Mouse (Mus musculus) heart, adult 2 months (tissue): ENCODE data around the gene Cnnm2. TPM values are rescaled to one million over a fixed set of nuclear protein-coding genes. Genes with fewer than 3 reads are reported as not detected.

ENCODE experiments used
- DNase-seq, 2 experiments: peaks; one replicate each; pipeline ENCODE4 v3.0.0; 2021
- H3K27ac ChIP-seq: fragments of 200-600 bp; 2 replicates; pipeline ENCODE4 v1.8.1; 2022
- H3K27me3 ChIP-seq: fragments of 200-500 bp; 2 replicates; pipeline ENCODE4 v1.6.1; 2012; ENCODE audit warnings: mild to moderate bottlenecking, low read length, inconsistent platforms, mixed read lengths; ENCODE audit not compliant: control insufficient read depth, insufficient read depth
- H3K36me3 ChIP-seq: fragments of 200-500 bp; 2 replicates; pipeline ENCODE4 v1.6.1; 2012; ENCODE audit warnings: low read length, inconsistent platforms; ENCODE audit not compliant: control insufficient read depth, insufficient read depth
- H3K4me1 ChIP-seq: fragments of 200-500 bp; 2 replicates; pipeline ENCODE4 v1.6.1; 2011; ENCODE audit warnings: low read length; ENCODE audit not compliant: control insufficient read depth, insufficient read depth
- H3K4me3 ChIP-seq: fragments of 200-600 bp; 2 replicates; pipeline ENCODE4 v1.8.1; 2022
- H3K79me2 ChIP-seq: fragments of 200-500 bp; replicated peaks from 2 replicates; pipeline ENCODE4 v1.6.1; 2012; ENCODE audit warnings: mild to moderate bottlenecking, inconsistent platforms, low read length, moderate library complexity, mixed read lengths; ENCODE audit not compliant: control insufficient read depth, insufficient read depth
- H3K9ac ChIP-seq: fragments of 200-500 bp; 2 replicates; pipeline ENCODE4 v1.6.1; 2012; ENCODE audit warnings: low read depth, mild to moderate bottlenecking, control low read depth, inconsistent platforms, low read length, mixed read lengths
- CTCF ChIP-seq: fragments of 200-600 bp; IDR thresholded peaks from 2 replicates; pipeline ENCODE4 v1.8.1; 2022; ENCODE audit warnings: antibody characterized with exemption, mild to moderate bottlenecking, moderate library complexity
- EP300 ChIP-seq: fragments of 200-500 bp; IDR thresholded peaks from 2 replicates; pipeline ENCODE4 v1.6.1; 2011; ENCODE audit warnings: low read depth, low read length, control low read depth; ENCODE audit not compliant: insufficient read depth
- POLR2A ChIP-seq: fragments of 200-500 bp; IDR thresholded peaks from 2 replicates; pipeline ENCODE4 v1.6.1; 2011; ENCODE audit warnings: mild to moderate bottlenecking, low read depth, low read length, control low read depth; ENCODE audit not compliant: insufficient read depth
- WGBS: fragments of 180-500 bp; shearing (Covaris S2); methylation state at CpG from one replicate; pipeline ENCODE4 v1.1.7; 2018; 5-methylcytosine and 5-hydroxymethylcytosine counted together
- intact Hi-C: fragments of 180-260 bp; cut with DNase I; formaldehyde crosslinking; loops from one replicate; pipeline ENCODE4 v1.15.1; 2025
- polyA plus RNA-seq: library from polyadenylated mRNA; depleted of rRNA; stranded (reverse); fragments of >200 nt; gene quantifications from 2 replicates; pipeline ENCODE4 v1.2.3, GENCODE M21; 2012
- total RNA-seq, 2 experiments: library from RNA; stranded (reverse); gene quantifications; 2 replicates each; pipeline ENCODE4 v1.2.3; 2021

Cnnm2 gene
- total and polyA plus RNA-seq, 3 experiments = 5.4 to 7.3 (median 6.7) TPM

DNA sequence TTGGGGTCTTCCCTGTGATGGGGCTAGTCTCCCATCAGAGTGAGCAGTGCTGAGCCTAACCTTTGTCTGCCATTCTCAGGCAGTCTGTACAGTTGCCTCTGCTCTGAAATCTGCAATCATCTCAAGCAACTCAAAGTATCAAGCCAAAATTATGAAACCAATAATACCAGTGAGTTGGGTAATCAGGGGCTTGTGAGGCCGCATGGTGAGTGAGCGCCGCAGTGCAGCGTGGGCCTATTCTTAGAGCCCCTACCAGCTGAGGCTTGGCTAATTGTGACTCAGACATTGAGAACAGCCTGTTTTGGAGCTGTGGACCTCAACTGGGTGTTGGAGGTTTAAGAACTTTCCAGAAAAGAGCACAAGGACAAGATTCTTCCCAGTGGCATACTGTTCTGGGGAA, 109.7 kb downstream of the Cnnm2 start:
- Histone ChIP-seq H3K4me3 (no peak overlapping the region), H3K36me3 (no peaks in the 10 kb centered on the region), H3K27ac (no peak overlapping the region), H3K9ac (no peak overlapping the region), H3K27me3 (no peaks in the 10 kb centered on the region), H3K4me1 (no peaks in the 10 kb centered on the region), H3K79me2 (no peaks in the 10 kb centered on the region)
- DNase-seq = no peak
- TF ChIP-seq CTCF = no peak
- no peak for TF ChIP-seq POLR2A
- TF ChIP-seq EP300 = no peak
- WGBS = 90% methylated on average over 4 of the region's 4 CpGs
- intact Hi-C loops = loop anchor here (5.0 kb wide), 1 partner anchor 274 kb away; the partner anchor contains the start of gene Wbp1l

GRCm38 (mm10) chr19:46871651-46872050, 110.3 kb downstream of the Cnnm2 start:
- Histone ChIP-seq H3K9ac (no peak overlapping the region), H3K36me3 (no peaks in the 10 kb centered on the region), H3K27me3 (no peaks in the 10 kb centered on the region), H3K4me1 (no peaks in the 10 kb centered on the region), H3K27ac (no peak overlapping the region), H3K79me2 (no peaks in the 10 kb centered on the region), H3K4me3 (no peak overlapping the region)
- 68% methylated on average over 7 of the region's 7 CpGs for WGBS
- TF ChIP-seq POLR2A (no peak), CTCF (no peak), EP300 (no peak)
- DNase-seq = no peak
- intact Hi-C loops = loop anchor here (5.0 kb wide), 1 partner anchor 274 kb away; the partner anchor contains the start of gene Wbp1l

DNA sequence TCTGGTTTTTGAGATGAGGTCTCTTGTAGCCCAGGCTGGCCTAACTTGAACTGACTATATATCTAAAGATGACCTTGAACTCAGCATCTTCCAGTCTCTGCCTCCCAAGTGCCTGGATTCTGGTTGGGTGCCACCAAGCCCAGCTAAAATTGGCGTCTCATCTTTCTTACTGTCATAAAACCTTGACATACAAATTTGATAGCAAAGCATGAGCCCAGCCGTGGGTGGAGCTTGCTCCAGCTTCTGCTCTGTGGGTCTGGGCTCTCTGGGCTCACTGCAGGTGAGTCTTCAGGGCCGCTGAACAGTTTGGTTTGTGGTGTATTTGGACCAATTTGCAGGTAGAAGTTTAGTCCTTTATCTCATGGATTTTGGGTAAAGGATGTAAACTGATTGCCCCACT, 112.5 kb downstream of the Cnnm2 start:
- WGBS = 79% methylated on average over 3 of the region's 3 CpGs
- intact Hi-C loops = loop anchor here (5.0 kb wide), 1 partner anchor 277 kb away; the partner anchor contains the start of gene Wbp1l

GRCm38 (mm10) chr19:46875790-46876189, 114.4 kb downstream of the Cnnm2 start:
- no peaks in the 10 kb centered on the region for H3K27me3 ChIP-seq
- DNase-seq = peak; percentile 79 to 88
- H3K79me2 ChIP-seq = no peaks in the 10 kb centered on the region
- no peaks in the 10 kb centered on the region; the same call in 1 of the 2 replicates for H3K4me1 ChIP-seq
- H3K27ac ChIP-seq = no peak overlapping the region
- TF ChIP-seq EP300 (peak; percentile 85; the same call in 1 of the 2 replicates), POLR2A (no peak), CTCF (peak; percentile 98)
- intact Hi-C loops = loop anchor here (1.0 to 2.0 kb wide), 2 partner anchors 116 to 167 kb away; no protein-coding TSS in a partner anchor
- no peak overlapping the region for H3K9ac ChIP-seq
- WGBS = 38% methylated on average over 12 of the region's 12 CpGs
- H3K4me3 ChIP-seq = no peak overlapping the region
- no peaks in the 10 kb centered on the region for H3K36me3 ChIP-seq

More for the DNA sequence above, 112.5 kb downstream of the Cnnm2 start:
- H3K27me3 ChIP-seq = no peaks in the 10 kb centered on the region
- H3K36me3 ChIP-seq = no peaks in the 10 kb centered on the region
- H3K9ac ChIP-seq = no peak overlapping the region
- H3K4me3 ChIP-seq = no peak overlapping the region
- no peak for DNase-seq
- no peaks in the 10 kb centered on the region for H3K79me2 ChIP-seq
- no peak for TF ChIP-seq POLR2A
- no peak for TF ChIP-seq EP300
- no peak for TF ChIP-seq CTCF
- no peaks in the 10 kb centered on the region for H3K4me1 ChIP-seq
- H3K27ac ChIP-seq = no peak overlapping the region

GRCm38 (mm10) chr19:46877886-46878285, 116.5 kb downstream of the Cnnm2 start:
- TF ChIP-seq POLR2A = no peak
- TF ChIP-seq EP300 = no peak
- no peak for TF ChIP-seq CTCF
- Histone ChIP-seq H3K4me3 (no peak overlapping the region), H3K27me3 (no peaks in the 10 kb centered on the region), H3K27ac (no peak overlapping the region), H3K79me2 (no peaks in the 10 kb centered on the region), H3K4me1 (no peaks in the 10 kb centered on the region; the same call in 1 of the 2 replicates), H3K36me3 (no peaks in the 10 kb centered on the region), H3K9ac (no peak overlapping the region)
- DNase-seq = no peak
- intact Hi-C loops = loop anchor here (2.0 kb wide), 1 partner anchor 165 kb away; no protein-coding TSS in a partner anchor
- WGBS = 80% methylated on average over 13 of the region's 13 CpGs

- peak; percentile 70; the same call in 1 of the 2 replicates for TF ChIP-seq EP300
- TF ChIP-seq POLR2A = no peak
- TF ChIP-seq CTCF = peak; percentile 69
- Histone ChIP-seq H3K27ac (no peak overlapping the region), H3K36me3 (no peaks in the 10 kb centered on the region), H3K4me1 (no peaks in the 10 kb centered on the region; the same call in 1 of the 2 replicates), H3K4me3 (no peak overlapping the region), H3K79me2 (no peaks in the 10 kb centered on the region), H3K9ac (no peak overlapping the region), H3K27me3 (no peaks in the 10 kb centered on the region)
- intact Hi-C loops = no loop called here
- 37% methylated on average over 13 of the region's 13 CpGs for WGBS
- peak; percentile 71 to 72 for DNase-seq
These were observed 117.0 kb downstream of the Cnnm2 start for GRCm38 (mm10) chr19:46878346-46878745.
